In genomic region chr12:106479878-106480194, GRCm38 (mm10) we compare ENCODE assay signal across 9 mouse cellular contexts.
DNase-seq lines count a peak whose midpoint lies in the region; ATAC-seq and TF ChIP-seq lines count a peak whose summit lies in the region.
"Had no signal": no experiment of that assay in that cellular context is flagged by ENCODE, and none has a peak within 500 bp of the region (broad histone marks: within the 10 kb centered on the region; RNA-seq: fewer than 3 reads in every experiment).

No protein-coding gene starts in this region.

- 11% methylated on average over 6 of the region's 6 CpGs for WGBS in heart, embryonic 13.5 days
- WGBS in hindbrain, embryonic 12.5 days: 5% methylated on average over 6 of the region's 6 CpGs
- WGBS in liver, postnatal 0 days (ENCODE audit: insufficient replicate concordance): 9% methylated on average over 6 of the region's 6 CpGs

- no peaks in the 10 kb centered on the region for H3K36me3 ChIP-seq in heart, embryonic 13.5 days
- no peaks in the 10 kb centered on the region for H3K36me3 ChIP-seq in hindbrain, embryonic 12.5 days
- no peaks in the 10 kb centered on the region for H3K36me3 ChIP-seq in liver, postnatal 0 days (replicated peaks; ENCODE audit: insufficient read depth, low read length)

- no peak for TF ChIP-seq EP300 in liver, postnatal 0 days (IDR thresholded peaks at IDR 0.05; ENCODE audit: low read depth)

- H3K27me3 ChIP-seq in heart, embryonic 13.5 days (replicated peaks): peaks cover 81% of the 10 kb centered on the region
- H3K27me3 ChIP-seq in hindbrain, embryonic 12.5 days: peaks cover 34% of the 10 kb centered on the region
- H3K27me3 ChIP-seq in liver, postnatal 0 days (ENCODE audit: insufficient read depth, low read length): peaks cover 36% of the 10 kb centered on the region

- DNase-seq in heart, adult 9 months (ENCODE audit: low spot score in 2 of 2): no peak
- DNase-seq in liver, postnatal 0 days: no peak
- DNase-seq in natural killer cell, adult 2 months (ENCODE audit: low spot score in 2 of 2): no peak
- DNase-seq in lung, postnatal 14 days: no peak
- DNase-seq: B cell, adult 2 months had no signal

- no peak for ATAC-seq in heart, embryonic 13.5 days (ENCODE audit: extremely low read depth, insufficient number of reproducible peaks, low FRiP score, low TSS enrichment)
- ATAC-seq in hindbrain, embryonic 12.5 days (ENCODE audit: low FRiP score): peak; percentile 18; the same call in 1 of the 2 replicates
- ATAC-seq in liver, postnatal 0 days: no peak
- no peak for ATAC-seq in megakaryocyte, adult 5-6 weeks (ENCODE audit: poor library complexity, severe bottlenecking)

- H3K9me3 ChIP-seq in heart, embryonic 13.5 days: no peaks in the 10 kb centered on the region
- H3K9me3 ChIP-seq in hindbrain, embryonic 12.5 days (replicated peaks): no peaks in the 10 kb centered on the region
- no peaks in the 10 kb centered on the region for H3K9me3 ChIP-seq in liver, postnatal 0 days (ENCODE audit: low read length)

- H3K4me2 ChIP-seq in heart, embryonic 13.5 days: peak overlapping the region; percentile 58
- peak overlapping the region; percentile 53 for H3K4me2 ChIP-seq in hindbrain, embryonic 12.5 days (replicated peaks)
- H3K4me2 ChIP-seq in liver, postnatal 0 days (ENCODE audit: low read depth, low read length): peak overlapping the region; percentile 58

- no peak for TF ChIP-seq POLR2A in cortical plate, adult 2 months (IDR thresholded peaks at IDR 0.05; ENCODE audit: extremely low read depth, insufficient read depth, low read length)

- H3K9ac ChIP-seq in heart, embryonic 13.5 days: no peak overlapping the region
- H3K9ac ChIP-seq in hindbrain, embryonic 12.5 days: no peak overlapping the region
- H3K9ac ChIP-seq in liver, postnatal 0 days (replicated peaks): no peak overlapping the region

- H3K27ac ChIP-seq in heart, embryonic 13.5 days (replicated peaks): no peak overlapping the region
- H3K27ac ChIP-seq in cortical plate, adult 2 months (ENCODE audit: insufficient read depth, low read length): 0 out of 2 replicates have a peak overlapping the region, but pooled peaks have one; percentile 5
- H3K27ac ChIP-seq in hindbrain, embryonic 12.5 days: peak overlapping the region; percentile 66
- no peak overlapping the region for H3K27ac ChIP-seq in liver, postnatal 0 days (ENCODE audit: low read depth)

- peaks cover 18% of the 10 kb centered on the region for H3K4me1 ChIP-seq in heart, embryonic 13.5 days
- peaks cover 3% of the 10 kb centered on the region; the same call in 1 of the 2 replicates for H3K4me1 ChIP-seq in cortical plate, adult 2 months (ENCODE audit: control insufficient read depth, insufficient read depth, low read length)
- peaks cover 48% of the 10 kb centered on the region for H3K4me1 ChIP-seq in hindbrain, embryonic 12.5 days
- H3K4me1 ChIP-seq in liver, postnatal 0 days (ENCODE audit: insufficient read depth): no peaks in the 10 kb centered on the region

- peak overlapping the region; percentile 36 for H3K4me3 ChIP-seq in heart, embryonic 13.5 days
- peak overlapping the region; percentile 19 for H3K4me3 ChIP-seq in cortical plate, adult 2 months (ENCODE audit: insufficient read depth, low read length)
- H3K4me3 ChIP-seq in hindbrain, embryonic 12.5 days: peak overlapping the region; percentile 16; the same call in 1 of the 2 replicates
- H3K4me3 ChIP-seq in liver, postnatal 0 days (ENCODE audit: low read depth, low read length): no peak overlapping the region

- no peak for TF ChIP-seq CTCF in cortical plate, adult 2 months (IDR thresholded peaks at IDR 0.05; ENCODE audit: extremely low read depth, insufficient read depth, low read length)
- TF ChIP-seq CTCF in liver, postnatal 0 days (IDR thresholded peaks at IDR 0.05; ENCODE audit: low read depth): no peak

Comparison
In these comparisons a context has a peak if more than half of its experiments do, and no peak if none do; other contexts are left out.
1. H3K27ac ChIP-seq: peak in cortical plate, adult 2 months (single experiment) and hindbrain, embryonic 12.5 days (single experiment); none in heart, embryonic 13.5 days (single experiment) and liver, postnatal 0 days (single experiment).
2. Peak in every context shown above with its lines, with median percentiles within 50 percentile points of each other: H3K4me2 ChIP-seq.